Mouse (Mus musculus): ENCODE results near the gene Gm21988. TPM values are rescaled to one million over a fixed set of nuclear protein-coding genes. Genes with fewer than 3 reads are reported as not detected.

Gene Gm21988
- total and polyA plus RNA-seq, 2 experiments from 2014 or later: 3.4 to 20.1 TPM

- no peaks in the 10 kb centered on the region for H3K9me3 ChIP-seq (ENCODE audit: low read length)
- H3K27ac ChIP-seq (ENCODE audit: low read depth, low read length): no peak overlapping the region
- peaks cover 8% of the 10 kb centered on the region for H3K4me1 ChIP-seq (ENCODE audit: insufficient read depth, low read length)
- 14% methylated on average over 9 of the region's 9 CpGs for WGBS
- no peak for ATAC-seq (ENCODE audit: low FRiP score)
- H3K4me2 ChIP-seq (ENCODE audit: low read depth, low read length, poor library complexity, severe bottlenecking): no peak overlapping the region
- DNase-seq (ENCODE audit: low spot score): peak; percentile 85
- H3K36me3 ChIP-seq (ENCODE audit: insufficient read depth, low read length): 0 out of 2 replicates have a peak, but pooled peaks cover 8% of the 10 kb centered on the region
- TF ChIP-seq CTCF (IDR thresholded peaks at IDR 0.05): peak; percentile 88
- H3K4me3 ChIP-seq (ENCODE audit: low read depth, low read length): no peak overlapping the region
- H3K27me3 ChIP-seq (ENCODE audit: insufficient read depth, low read length): peaks cover 10% of the 10 kb centered on the region; the same call in 1 of the 2 replicates
- H3K9ac ChIP-seq (replicated peaks; ENCODE audit: low read length, poor library complexity, severe bottlenecking): no peak overlapping the region
These were observed 26.7 kb downstream of the Gm21988 start for GRCm38 (mm10) chr11:70212896-70213295.

- Histone ChIP-seq H3K4me2 (ENCODE audit: low read depth, low read length, poor library complexity, severe bottlenecking) (peak within 1 kb of the TSS; percentile 87), H3K27me3 (ENCODE audit: insufficient read depth, low read length) (peaks cover 11% of the 10 kb centered on the region; the same call in 1 of the 2 replicates), H3K36me3 (ENCODE audit: insufficient read depth, low read length) (0 out of 2 replicates have a peak, but pooled peaks cover 4% of the 10 kb centered on the region), H3K9ac (replicated peaks; ENCODE audit: low read length, poor library complexity, severe bottlenecking) (peak within 1 kb of the TSS; percentile 63), H3K4me3 (ENCODE audit: low read depth, low read length) (peak within 1 kb of the TSS; percentile 43), H3K4me1 (ENCODE audit: insufficient read depth, low read length) (peaks cover 8% of the 10 kb centered on the region), H3K27ac (ENCODE audit: low read depth, low read length) (no peak within 1 kb of the TSS), H3K9me3 (ENCODE audit: low read length) (no peaks in the 10 kb centered on the region)
- ATAC-seq (ENCODE audit: low FRiP score): no peak
- no peak for TF ChIP-seq CTCF (IDR thresholded peaks at IDR 0.05)
- WGBS: 61% methylated on average over 6 of the region's 6 CpGs
- DNase-seq (ENCODE audit: low spot score): no peak
These were observed 27.2 kb downstream of the Gm21988 start, which contains the start of gene Slc16a11 for GRCm38 (mm10) chr11:70212423-70212822. Gene Slc16a11 (plus strand): TSS chr11:70212752.

GRCm38 (mm10) chr11:70211972-70212371, 27.7 kb downstream of the Gm21988 start:
- Histone ChIP-seq H3K4me3 (ENCODE audit: low read depth, low read length) (no peak overlapping the region), H3K36me3 (ENCODE audit: insufficient read depth, low read length) (no peaks in the 10 kb centered on the region), H3K27me3 (ENCODE audit: insufficient read depth, low read length) (peaks cover 13% of the 10 kb centered on the region; the same call in 1 of the 2 replicates), H3K9me3 (ENCODE audit: low read length) (no peaks in the 10 kb centered on the region), H3K9ac (replicated peaks; ENCODE audit: low read length, poor library complexity, severe bottlenecking) (no peak overlapping the region), H3K27ac (ENCODE audit: low read depth, low read length) (no peak overlapping the region), H3K4me2 (ENCODE audit: low read depth, low read length, poor library complexity, severe bottlenecking) (no peak overlapping the region), H3K4me1 (ENCODE audit: insufficient read depth, low read length) (peaks cover 8% of the 10 kb centered on the region)
- no peak for TF ChIP-seq CTCF (IDR thresholded peaks at IDR 0.05)
- ATAC-seq (ENCODE audit: low FRiP score) (no peak), DNase-seq (ENCODE audit: low spot score) (no peak)
- 58% methylated on average over 6 of the region's 6 CpGs for WGBS

- Histone ChIP-seq H3K27me3 (ENCODE audit: insufficient read depth, low read length) (peaks cover 5% of the 10 kb centered on the region; the same call in 1 of the 2 replicates), H3K27ac (ENCODE audit: low read depth, low read length) (no peak overlapping the region), H3K9ac (replicated peaks; ENCODE audit: low read length, poor library complexity, severe bottlenecking) (no peak overlapping the region), H3K4me2 (ENCODE audit: low read depth, low read length, poor library complexity, severe bottlenecking) (no peak overlapping the region), H3K4me1 (ENCODE audit: insufficient read depth, low read length) (peaks cover 8% of the 10 kb centered on the region), H3K4me3 (ENCODE audit: low read depth, low read length) (no peak overlapping the region), H3K9me3 (ENCODE audit: low read length) (no peaks in the 10 kb centered on the region), H3K36me3 (ENCODE audit: insufficient read depth, low read length) (no peaks in the 10 kb centered on the region)
- DNase-seq (ENCODE audit: low spot score) (no peak), ATAC-seq (ENCODE audit: low FRiP score) (no peak)
- TF ChIP-seq CTCF (IDR thresholded peaks at IDR 0.05): no peak
- WGBS: 94% methylated on average over 2 of the region's 2 CpGs
These were observed 28.9 kb downstream of the Gm21988 start for GRCm38 (mm10) chr11:70210681-70211080.

GRCm38 (mm10) chr11:70208778-70209388, 30.7 kb downstream of the Gm21988 start:
- no peak overlapping the region for H3K4me2 ChIP-seq (ENCODE audit: low read depth, low read length, poor library complexity, severe bottlenecking)
- no peak overlapping the region for H3K9ac ChIP-seq (replicated peaks; ENCODE audit: low read length, poor library complexity, severe bottlenecking)
- no peak for ATAC-seq (ENCODE audit: low FRiP score)
- no peak overlapping the region for H3K4me3 ChIP-seq (ENCODE audit: low read depth, low read length)
- no peaks in the 10 kb centered on the region for H3K36me3 ChIP-seq (ENCODE audit: insufficient read depth, low read length)
- no peak for DNase-seq (ENCODE audit: low spot score)
- 83% methylated on average over 5 of the region's 5 CpGs for WGBS
- no peak overlapping the region for H3K27ac ChIP-seq (ENCODE audit: low read depth, low read length)
- H3K4me1 ChIP-seq (ENCODE audit: insufficient read depth, low read length): peaks cover 1% of the 10 kb centered on the region; the same call in 1 of the 2 replicates
- H3K9me3 ChIP-seq (ENCODE audit: low read length): no peaks in the 10 kb centered on the region
- TF ChIP-seq CTCF (IDR thresholded peaks at IDR 0.05): no peak
- peaks cover 3% of the 10 kb centered on the region; the same call in 1 of the 2 replicates for H3K27me3 ChIP-seq (ENCODE audit: insufficient read depth, low read length)

GRCm38 (mm10) chr11:70207283-70207682, 32.3 kb downstream of the Gm21988 start:
- ATAC-seq (ENCODE audit: low FRiP score) (no peak), DNase-seq (ENCODE audit: low spot score) (no peak)
- Histone ChIP-seq H3K36me3 (ENCODE audit: insufficient read depth, low read length) (no peaks in the 10 kb centered on the region), H3K4me3 (ENCODE audit: low read depth, low read length) (no peak overlapping the region), H3K27ac (ENCODE audit: low read depth, low read length) (no peak overlapping the region), H3K4me1 (ENCODE audit: insufficient read depth, low read length) (no peaks in the 10 kb centered on the region), H3K9me3 (ENCODE audit: low read length) (no peaks in the 10 kb centered on the region), H3K4me2 (ENCODE audit: low read depth, low read length, poor library complexity, severe bottlenecking) (no peak overlapping the region), H3K9ac (replicated peaks; ENCODE audit: low read length, poor library complexity, severe bottlenecking) (no peak overlapping the region), H3K27me3 (ENCODE audit: insufficient read depth, low read length) (peaks cover 3% of the 10 kb centered on the region; the same call in 1 of the 2 replicates)
- no peak for TF ChIP-seq CTCF (IDR thresholded peaks at IDR 0.05)
- WGBS: 88% methylated on average over 7 of the region's 7 CpGs
